Mouse (Mus musculus): ENCODE measurements around the gene Csnk1g2.

Csnk1g2 gene

GRCm38 (mm10) chr10:80622661-80623456 is at the start of gene Csnk1g2:
TSS of gene Csnk1g2 (plus strand) at chr10:80622838.
- DNase-seq = peak; percentile 32

GRCm38 (mm10) chr10:80573944-80574343 is 48.7 kb upstream of the Csnk1g2 start:
- DNase-seq = peak; percentile 47

GRCm38 (mm10) chr10:80574896-80575295 is 47.7 kb upstream of the Csnk1g2 start:
- DNase-seq = no peak

GRCm38 (mm10) chr10:80575925-80576324 is 46.7 kb upstream of the Csnk1g2 start:
- no peak for DNase-seq

GRCm38 (mm10) chr10:80576351-80577194 is 46.1 kb upstream of the Csnk1g2 start:
- DNase-seq = peak; percentile 54

- peak; percentile 95 for DNase-seq
Measured at GRCm38 (mm10) chr10:80577195-80578130, 45.2 kb upstream of the Csnk1g2 start, which contains the start of gene Klf16. TSS of gene Klf16 (minus strand) at chr10:80577321.

GRCm38 (mm10) chr10:80578131-80578750 is 44.4 kb upstream of the Csnk1g2 start:
- peak; percentile 87 for DNase-seq

GRCm38 (mm10) chr10:80578911-80579310 is 43.7 kb upstream of the Csnk1g2 start:
- DNase-seq = peak; percentile 88

GRCm38 (mm10) chr10:80583047-80583446 is 39.6 kb upstream of the Csnk1g2 start:
- DNase-seq = no peak

GRCm38 (mm10) chr10:80584045-80584488 is 38.6 kb upstream of the Csnk1g2 start:
- DNase-seq = no peak

- no peak for DNase-seq
Measured at GRCm38 (mm10) chr10:80584642-80585552, 37.7 kb upstream of the Csnk1g2 start.

GRCm38 (mm10) chr10:80585581-80585980 is 37.1 kb upstream of the Csnk1g2 start:
- no peak for DNase-seq

- no peak for DNase-seq
Measured at GRCm38 (mm10) chr10:80586407-80587304, 36.0 kb upstream of the Csnk1g2 start.

GRCm38 (mm10) chr10:80587305-80587657 is 35.4 kb upstream of the Csnk1g2 start:
- DNase-seq = peak; percentile 56

GRCm38 (mm10) chr10:80589127-80589878 is 33.3 kb upstream of the Csnk1g2 start:
- DNase-seq = peak; percentile 76

GRCm38 (mm10) chr10:80589879-80590854 is 32.5 kb upstream of the Csnk1g2 start, which contains the start of gene Abhd17a:
TSS of gene Abhd17a (minus strand) at chr10:80590341.
- peak; percentile 99 for DNase-seq

GRCm38 (mm10) chr10:80596318-80596717 is 26.3 kb upstream of the Csnk1g2 start:
- DNase-seq = peak; percentile 32
